Mouse (Mus musculus): ENCODE results near the gene Gm3727. TPM values are rescaled to one million over a fixed set of nuclear protein-coding genes. Genes with fewer than 3 reads are reported as not detected.

The Gm3727 gene
- polyA plus RNA-seq (2015; fragmentation: Nextera tagmentation; extraction: Ambion mirVana): not detected in 2 replicates

GRCm38 (mm10) chr14:7264614-7265013 lies at the start of gene Gm3727:
Gene Gm3727 (minus strand): TSS chr14:7264714.

Other genes with a start within 250 kb of the Gm3727 start
- 3.4 and 3.9 TPM in 2 replicates for gene Gm10406, start 237.3 kb downstream of the Gm3727 start, polyA plus RNA-seq (2015; fragmentation: Nextera tagmentation; extraction: Ambion mirVana)
- gene Gm3685, start 219.7 kb downstream of the Gm3727 start, polyA plus RNA-seq (2015; fragmentation: Nextera tagmentation; extraction: Ambion mirVana): not detected in 2 replicates
- gene Gm3696, start 164.1 kb downstream of the Gm3727 start, polyA plus RNA-seq (2015; fragmentation: Nextera tagmentation; extraction: Ambion mirVana): 4.6 and 5.2 TPM in 2 replicates
- 0.15 TPM in 1 of 2 replicates, not detected in the other for gene Gm6676, start 139.3 kb downstream of the Gm3727 start, polyA plus RNA-seq (2015; fragmentation: Nextera tagmentation; extraction: Ambion mirVana)
- 7.6 and 8.7 TPM in 2 replicates for gene Gm3512, start 90.2 kb downstream of the Gm3727 start, polyA plus RNA-seq (2015; fragmentation: Nextera tagmentation; extraction: Ambion mirVana)
- gene Gm16434, start 70.2 kb downstream of the Gm3727 start, polyA plus RNA-seq (2015; fragmentation: Nextera tagmentation; extraction: Ambion mirVana): 0.15 TPM in 1 of 2 replicates, not detected in the other
- 6.9 and 7.8 TPM in 2 replicates for gene Gm3739, start 50.3 kb upstream of the Gm3727 start, polyA plus RNA-seq (2015; fragmentation: Nextera tagmentation; extraction: Ambion mirVana)
- not detected in 2 replicates for gene Gm5797, start 67.7 kb upstream of the Gm3727 start, polyA plus RNA-seq (2015; fragmentation: Nextera tagmentation; extraction: Ambion mirVana)
- gene Gm8374, start 100.4 kb upstream of the Gm3727 start, polyA plus RNA-seq (2015; fragmentation: Nextera tagmentation; extraction: Ambion mirVana): not detected in 2 replicates
- gene Gm3755, start 186.2 kb upstream of the Gm3727 start, polyA plus RNA-seq (2015; fragmentation: Nextera tagmentation; extraction: Ambion mirVana): not detected in 2 replicates
- 15.0 and 16.7 TPM in 2 replicates for gene Gm3752, start 219.0 kb upstream of the Gm3727 start, polyA plus RNA-seq (2015; fragmentation: Nextera tagmentation; extraction: Ambion mirVana)